Mouse (Mus musculus) megakaryocyte, embryonic 14.5 days (primary cell): ENCODE data around the gene Plxnc1. TPM values are rescaled to one million over a fixed set of nuclear protein-coding genes. Genes with fewer than 3 reads are reported as not detected.
A peak's percentile ranks its signal among the peaks of the same experiment; 100 is the strongest.

Source experiments
- H3K27me3 ChIP-seq: replicated peaks from 2 replicates; pipeline ENCODE3; 2012; ENCODE audit warnings: inconsistent platforms
- H3K36me3 ChIP-seq: replicated peaks from 2 replicates; pipeline ENCODE3; 2012; ENCODE audit warnings: low read length, inconsistent platforms, mixed read lengths
- H3K4me1 ChIP-seq: 2 replicates; pipeline ENCODE4 v1.6.1; 2012; ENCODE audit warnings: inconsistent platforms
- H3K4me3 ChIP-seq: replicated peaks from 2 replicates; pipeline ENCODE3; 2012; ENCODE audit warnings: moderate library complexity, mild to moderate bottlenecking, inconsistent platforms
- H3K9me3 ChIP-seq: 2 replicates; pipeline ENCODE4 v1.6.1; 2012; ENCODE audit warnings: inconsistent platforms
- FLI1 ChIP-seq: IDR thresholded peaks from 2 replicates; pipeline ENCODE4 v1.6.1; 2012; ENCODE audit warnings: low read length, inconsistent platforms, mixed read lengths
- GATA1 ChIP-seq: IDR thresholded peaks from 3 replicates; pipeline ENCODE4 v1.6.1; 2012; ENCODE audit warnings: mixed read lengths, low read length, inconsistent platforms, borderline replicate concordance
- polyA plus RNA-seq: library from polyadenylated mRNA; stranded (reverse); fragments of >175 nt; gene quantifications from 2 replicates; pipeline ENCODE4 v1.2.3, GENCODE M21; 2012; ENCODE audit warnings: low replicate concordance; ENCODE audit not compliant: insufficient read depth

Gene Plxnc1
- polyA plus RNA-seq, 1 experiment = 3.7 TPM

- no peaks in the 10 kb centered on the region for H3K9me3 ChIP-seq
- H3K27me3 ChIP-seq = no peaks in the 10 kb centered on the region
- H3K36me3 ChIP-seq = peaks cover 97% of the 10 kb centered on the region
- peak overlapping the region; percentile 48 for H3K4me3 ChIP-seq
- peaks cover 84% of the 10 kb centered on the region for H3K4me1 ChIP-seq
- TF ChIP-seq GATA1 = peak; percentile 11; the same call in 1 of the 3 replicates
- no peak for TF ChIP-seq FLI1
Measured at GRCm38 (mm10) chr10:94800677-94801354, 143.8 kb downstream of the Plxnc1 start.

GRCm38 (mm10) chr10:94799485-94800239 is 145.0 kb downstream of the Plxnc1 start:
- no peak overlapping the region for H3K4me3 ChIP-seq
- H3K9me3 ChIP-seq = no peaks in the 10 kb centered on the region
- TF ChIP-seq FLI1 (no peak), GATA1 (no peak)
- no peaks in the 10 kb centered on the region for H3K27me3 ChIP-seq
- peaks cover 77% of the 10 kb centered on the region for H3K4me1 ChIP-seq
- peaks cover 97% of the 10 kb centered on the region for H3K36me3 ChIP-seq

- H3K9me3 ChIP-seq = no peaks in the 10 kb centered on the region
- no peaks in the 10 kb centered on the region for H3K27me3 ChIP-seq
- peak overlapping the region; percentile 34 for H3K4me3 ChIP-seq
- H3K36me3 ChIP-seq = peaks cover 97% of the 10 kb centered on the region
- TF ChIP-seq GATA1 (no peak), FLI1 (no peak)
- peaks cover 75% of the 10 kb centered on the region for H3K4me1 ChIP-seq
Measured at GRCm38 (mm10) chr10:94798128-94798527, 146.5 kb downstream of the Plxnc1 start.

GRCm38 (mm10) chr10:94794666-94795244 is 149.9 kb downstream of the Plxnc1 start:
- TF ChIP-seq GATA1 (no peak), FLI1 (no peak)
- Histone ChIP-seq H3K9me3 (no peaks in the 10 kb centered on the region), H3K27me3 (no peaks in the 10 kb centered on the region), H3K4me1 (peaks cover 43% of the 10 kb centered on the region), H3K4me3 (no peak overlapping the region), H3K36me3 (peaks cover 97% of the 10 kb centered on the region)

GRCm38 (mm10) chr10:94793914-94794313 is 150.7 kb downstream of the Plxnc1 start:
- Histone ChIP-seq H3K27me3 (no peaks in the 10 kb centered on the region), H3K36me3 (peaks cover 97% of the 10 kb centered on the region), H3K4me1 (peaks cover 35% of the 10 kb centered on the region), H3K4me3 (no peak overlapping the region), H3K9me3 (no peaks in the 10 kb centered on the region)
- no peak for TF ChIP-seq FLI1
- no peak for TF ChIP-seq GATA1

- Histone ChIP-seq H3K4me1 (peaks cover 9% of the 10 kb centered on the region), H3K27me3 (no peaks in the 10 kb centered on the region), H3K9me3 (no peaks in the 10 kb centered on the region), H3K4me3 (no peak overlapping the region), H3K36me3 (peaks cover 85% of the 10 kb centered on the region)
- TF ChIP-seq FLI1 (no peak), GATA1 (no peak)
Measured at GRCm38 (mm10) chr10:94789205-94789604, 155.4 kb downstream of the Plxnc1 start.

- no peaks in the 10 kb centered on the region for H3K27me3 ChIP-seq
- H3K36me3 ChIP-seq = peaks cover 70% of the 10 kb centered on the region
- no peak overlapping the region for H3K4me3 ChIP-seq
- no peak for TF ChIP-seq FLI1
- TF ChIP-seq GATA1 = no peak
- no peaks in the 10 kb centered on the region for H3K9me3 ChIP-seq
- peaks cover 13% of the 10 kb centered on the region for H3K4me1 ChIP-seq
Measured at GRCm38 (mm10) chr10:94780618-94781262, 163.9 kb downstream of the Plxnc1 start.

DNA sequence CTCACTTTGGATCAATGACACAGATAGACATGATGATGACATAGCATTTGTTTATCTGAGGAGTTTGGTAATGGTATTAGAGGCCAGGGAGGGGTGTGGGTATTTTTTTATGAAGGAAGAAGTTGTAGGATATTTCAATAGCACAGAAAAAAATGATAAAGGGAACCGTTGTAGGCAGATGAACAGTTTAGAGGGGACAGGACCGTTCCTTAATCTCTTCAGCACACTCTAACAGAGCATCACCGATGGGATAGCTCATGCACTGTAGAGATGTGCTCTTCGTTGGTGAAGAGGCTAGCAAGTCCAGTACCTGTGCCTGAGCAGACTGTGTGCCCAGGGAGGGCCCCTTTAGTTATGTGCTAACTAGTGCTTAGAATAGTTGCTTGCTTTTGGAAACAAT is 165.3 kb downstream of the Plxnc1 start:
- no peaks in the 10 kb centered on the region for H3K27me3 ChIP-seq

DNA sequence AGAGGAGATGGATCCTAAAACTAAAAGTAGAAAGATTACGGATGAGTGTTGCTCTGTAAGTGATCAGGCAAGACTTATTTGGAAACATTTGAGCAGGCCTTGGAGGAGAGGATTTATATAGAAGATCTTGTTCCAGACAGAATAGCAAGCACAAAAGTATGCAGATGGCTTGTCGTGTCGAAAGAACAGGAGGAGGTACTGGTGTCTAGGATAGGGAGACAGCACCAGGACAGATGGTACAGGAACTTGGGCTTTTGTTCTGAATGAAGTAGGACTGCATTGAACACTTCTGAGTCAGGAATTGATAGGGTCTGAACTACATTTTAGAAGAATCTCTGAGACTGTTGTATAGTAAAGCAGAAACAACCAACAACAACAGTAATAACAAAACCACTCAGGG is 167.1 kb downstream of the Plxnc1 start:
- Histone ChIP-seq H3K36me3 (peaks cover 85% of the 10 kb centered on the region), H3K4me1 (peaks cover 14% of the 10 kb centered on the region), H3K4me3 (no peak overlapping the region), H3K27me3 (no peaks in the 10 kb centered on the region), H3K9me3 (no peaks in the 10 kb centered on the region)
- no peak for TF ChIP-seq FLI1
- TF ChIP-seq GATA1 = no peak

More for the DNA sequence above, 165.3 kb downstream of the Plxnc1 start:
- H3K4me1 ChIP-seq = peaks cover 13% of the 10 kb centered on the region
- H3K9me3 ChIP-seq = no peaks in the 10 kb centered on the region
- H3K4me3 ChIP-seq = no peak overlapping the region
- no peak for TF ChIP-seq GATA1
- no peak for TF ChIP-seq FLI1
- H3K36me3 ChIP-seq = peaks cover 74% of the 10 kb centered on the region

DNA sequence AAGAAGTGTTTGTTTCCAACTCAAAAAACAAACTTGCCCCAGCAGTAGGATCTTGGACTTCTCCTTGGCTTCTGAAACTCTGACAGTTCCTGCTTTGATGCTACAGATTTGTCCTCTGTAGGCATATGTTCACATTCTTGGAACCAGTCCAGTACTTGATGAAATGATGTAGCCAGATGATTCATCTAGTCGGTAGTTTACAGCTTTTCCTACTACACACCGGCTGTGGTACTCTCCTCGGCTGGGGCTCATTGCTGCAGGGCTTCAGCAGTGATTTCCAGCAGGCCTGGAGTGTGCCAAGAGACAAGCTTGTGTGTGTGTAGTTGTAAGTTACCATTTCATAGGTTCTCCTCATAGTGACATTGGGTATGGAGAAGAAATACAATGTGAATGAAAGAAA is 173.1 kb downstream of the Plxnc1 start:
- Histone ChIP-seq H3K27me3 (no peaks in the 10 kb centered on the region), H3K36me3 (peaks cover 71% of the 10 kb centered on the region), H3K9me3 (no peaks in the 10 kb centered on the region), H3K4me1 (peaks cover 4% of the 10 kb centered on the region; the same call in 1 of the 2 replicates), H3K4me3 (no peak overlapping the region)
- no peak for TF ChIP-seq GATA1
- no peak for TF ChIP-seq FLI1
